Mouse (Mus musculus) kidney, embryonic 16.5 days (tissue): ENCODE measurements around the gene Tnks2. TPM values are rescaled to one million over a fixed set of nuclear protein-coding genes. Genes with fewer than 3 reads are reported as not detected.
A peak's percentile ranks its signal among the peaks of the same experiment; 100 is the strongest.

Source experiments
- ATAC-seq: fragments of 200-750 bp; cut with Nextera tagmentation; 2 replicates; pipeline ENCODE4 v1.8.0; 2017; ENCODE audit warnings: moderate TSS enrichment; ENCODE audit not compliant: low FRiP score, low TSS enrichment
- H3K27ac ChIP-seq: fragments of 300-500 bp; sonication (generic); 2 replicates; pipeline ENCODE4 v1.5.1; 2014; ENCODE audit warnings: low read length
- H3K27me3 ChIP-seq: fragments of 300-500 bp; sonication (generic); 2 replicates; pipeline ENCODE4 v1.6.1; 2014; ENCODE audit warnings: low read length, control low read depth, mixed read lengths; ENCODE audit not compliant: insufficient read depth
- H3K36me3 ChIP-seq: fragments of 300-500 bp; sonication (generic); 2 replicates; pipeline ENCODE4 v1.6.1; 2014; ENCODE audit warnings: low read length, control low read depth, mixed read lengths; ENCODE audit not compliant: insufficient read depth
- H3K4me1 ChIP-seq: fragments of 300-500 bp; sonication (generic); 2 replicates; pipeline ENCODE4 v1.6.1; 2014; ENCODE audit warnings: low read length, control low read depth, mixed read lengths; ENCODE audit not compliant: insufficient read depth
- H3K4me2 ChIP-seq: fragments of 300-500 bp; sonication (generic); replicated peaks from 2 replicates; pipeline ENCODE4 v1.6.1; 2014; ENCODE audit warnings: low read depth, low read length
- H3K4me3 ChIP-seq: fragments of 300-500 bp; sonication (generic); 2 replicates; pipeline ENCODE4 v1.5.1; 2014; ENCODE audit warnings: mild to moderate bottlenecking, low read length
- H3K9ac ChIP-seq: fragments of 300-500 bp; sonication (generic); replicated peaks from 2 replicates; pipeline ENCODE4 v1.6.1; 2014; ENCODE audit warnings: low read length
- H3K9me3 ChIP-seq: fragments of 300-500 bp; sonication (generic); 2 replicates; pipeline ENCODE4 v1.6.1; 2016; ENCODE audit warnings: low read length, control low read depth
- WGBS: fragments of 180-500 bp; shearing (Covaris S2); extraction: QIAGEN DNeasy Blood & Tissue Kit; methylation state at CpG from one replicate; pipeline ENCODE4 v1.1.7; 2014; 5-methylcytosine and 5-hydroxymethylcytosine counted together
- polyA plus RNA-seq: library from polyadenylated mRNA; unstranded; fragments of >200 nt; fragmentation: Nextera tagmentation; extraction: Ambion mirVana; gene quantifications from 2 replicates; pipeline ENCODE4 v1.2.1, GENCODE M21; 2015

Gene Tnks2
- 27.7 and 41.9 TPM in 2 replicates for polyA plus RNA-seq

GRCm38 (mm10) chr19:36833788-36834531 is at the start of gene Tnks2:
Gene Tnks2, plus strand, starts transcription at chr19:36834232.
- under 1% methylated on average over 50 of the region's 73 CpGs for WGBS
- Histone ChIP-seq H3K4me1 (peaks cover 24% of the 10 kb centered on the region), H3K36me3 (peaks cover 9% of the 10 kb centered on the region; the same call in 1 of the 2 replicates), H3K4me2 (peak within 1 kb of the TSS; percentile 80), H3K27me3 (no peaks in the 10 kb centered on the region), H3K4me3 (peak within 1 kb of the TSS; percentile 97), H3K27ac (peak within 1 kb of the TSS; percentile 100), H3K9ac (peak within 1 kb of the TSS; percentile 99), H3K9me3 (no peaks in the 10 kb centered on the region)
- peak; percentile 98 for ATAC-seq

GRCm38 (mm10) chr19:36789873-36790733 is 43.9 kb upstream of the Tnks2 start:
- no peak overlapping the region for H3K4me3 ChIP-seq
- peak overlapping the region; percentile 89 for H3K27ac ChIP-seq
- H3K36me3 ChIP-seq, result no peaks in the 10 kb centered on the region
- H3K9me3 ChIP-seq, result no peaks in the 10 kb centered on the region
- H3K9ac ChIP-seq, result no peak overlapping the region; the same call in 1 of the 2 replicates
- 28% methylated on average over 17 of the region's 17 CpGs for WGBS
- H3K27me3 ChIP-seq, result no peaks in the 10 kb centered on the region
- H3K4me2 ChIP-seq, result peak overlapping the region; percentile 15
- peaks cover 15% of the 10 kb centered on the region for H3K4me1 ChIP-seq
- peak; percentile 92 for ATAC-seq

GRCm38 (mm10) chr19:36792589-36792988 is 41.4 kb upstream of the Tnks2 start:
- ATAC-seq, result no peak
- H3K4me1 ChIP-seq, result peaks cover 20% of the 10 kb centered on the region
- H3K27me3 ChIP-seq, result no peaks in the 10 kb centered on the region
- peak overlapping the region; percentile 59; the same call in 1 of the 2 replicates for H3K27ac ChIP-seq
- H3K9ac ChIP-seq, result no peak overlapping the region
- H3K36me3 ChIP-seq, result no peaks in the 10 kb centered on the region
- 72% methylated on average over 8 of the region's 8 CpGs for WGBS
- no peaks in the 10 kb centered on the region for H3K9me3 ChIP-seq
- no peak overlapping the region for H3K4me2 ChIP-seq
- H3K4me3 ChIP-seq, result no peak overlapping the region

GRCm38 (mm10) chr19:36793450-36793849 is 40.6 kb upstream of the Tnks2 start:
- 75% methylated on average over 1 of the region's 1 CpGs for WGBS

GRCm38 (mm10) chr19:36794008-36794407 is 40.0 kb upstream of the Tnks2 start:
- WGBS, result 85% methylated on average over 4 of the region's 4 CpGs
- ATAC-seq, result no peak
- Histone ChIP-seq H3K36me3 (no peaks in the 10 kb centered on the region), H3K4me3 (no peak overlapping the region), H3K27me3 (no peaks in the 10 kb centered on the region), H3K4me2 (no peak overlapping the region), H3K9me3 (no peaks in the 10 kb centered on the region), H3K9ac (no peak overlapping the region), H3K4me1 (peaks cover 22% of the 10 kb centered on the region), H3K27ac (no peak overlapping the region)

More at GRCm38 (mm10) chr19:36793450-36793849, 40.6 kb upstream of the Tnks2 start:
- H3K27me3 ChIP-seq, result no peaks in the 10 kb centered on the region
- no peak for ATAC-seq
- H3K36me3 ChIP-seq, result no peaks in the 10 kb centered on the region
- H3K4me2 ChIP-seq, result no peak overlapping the region
- peaks cover 22% of the 10 kb centered on the region for H3K4me1 ChIP-seq
- H3K4me3 ChIP-seq, result no peak overlapping the region
- no peak overlapping the region for H3K9ac ChIP-seq
- no peak overlapping the region for H3K27ac ChIP-seq
- no peaks in the 10 kb centered on the region for H3K9me3 ChIP-seq

GRCm38 (mm10) chr19:36795277-36795676 is 38.8 kb upstream of the Tnks2 start:
- Histone ChIP-seq H3K4me2 (no peak overlapping the region), H3K27ac (no peak overlapping the region), H3K36me3 (no peaks in the 10 kb centered on the region), H3K9me3 (no peaks in the 10 kb centered on the region), H3K9ac (no peak overlapping the region), H3K4me3 (no peak overlapping the region), H3K4me1 (peaks cover 12% of the 10 kb centered on the region), H3K27me3 (no peaks in the 10 kb centered on the region)
- WGBS, result 38% methylated on average over 3 of the region's 3 CpGs
- no peak for ATAC-seq

GRCm38 (mm10) chr19:36796931-36797330 is 37.1 kb upstream of the Tnks2 start:
- H3K4me1 ChIP-seq, result peaks cover 7% of the 10 kb centered on the region
- WGBS, result 57% methylated on average over 9 of the region's 9 CpGs
- H3K36me3 ChIP-seq, result no peaks in the 10 kb centered on the region
- no peaks in the 10 kb centered on the region for H3K9me3 ChIP-seq
- H3K4me2 ChIP-seq, result no peak overlapping the region
- no peak overlapping the region for H3K4me3 ChIP-seq
- no peak overlapping the region for H3K9ac ChIP-seq
- H3K27ac ChIP-seq, result peak overlapping the region; percentile 56; the same call in 1 of the 2 replicates
- peak; percentile 70 for ATAC-seq
- no peaks in the 10 kb centered on the region for H3K27me3 ChIP-seq

- H3K27ac ChIP-seq, result no peak overlapping the region
- H3K4me2 ChIP-seq, result no peak overlapping the region
- H3K9me3 ChIP-seq, result no peaks in the 10 kb centered on the region
- peaks cover 7% of the 10 kb centered on the region for H3K4me1 ChIP-seq
- ATAC-seq, result no peak
- H3K9ac ChIP-seq, result no peak overlapping the region
- H3K4me3 ChIP-seq, result no peak overlapping the region
- no peaks in the 10 kb centered on the region for H3K27me3 ChIP-seq
- whole genome bisulfite sequencing, result 89% methylated on average over 7 of the region's 7 CpGs
- H3K36me3 ChIP-seq, result no peaks in the 10 kb centered on the region
These were observed 33.7 kb upstream of the Tnks2 start for GRCm38 (mm10) chr19:36800288-36800687.

GRCm38 (mm10) chr19:36801856-36802641 is 32.0 kb upstream of the Tnks2 start:
- no peaks in the 10 kb centered on the region for H3K9me3 ChIP-seq
- peaks cover 7% of the 10 kb centered on the region for H3K4me1 ChIP-seq
- no peak overlapping the region for H3K9ac ChIP-seq
- H3K27ac ChIP-seq, result no peak overlapping the region
- H3K4me2 ChIP-seq, result no peak overlapping the region
- H3K4me3 ChIP-seq, result no peak overlapping the region
- WGBS, result 83% methylated on average over 9 of the region's 9 CpGs
- no peaks in the 10 kb centered on the region for H3K27me3 ChIP-seq
- H3K36me3 ChIP-seq, result no peaks in the 10 kb centered on the region
- ATAC-seq, result no peak
